Mouse (Mus musculus): ENCODE results near the gene Lpgat1. TPM values are rescaled to one million over a fixed set of nuclear protein-coding genes. Genes with fewer than 3 reads are reported as not detected.

The Lpgat1 gene
- polyA plus RNA-seq, 1 experiment = not detected

DNA sequence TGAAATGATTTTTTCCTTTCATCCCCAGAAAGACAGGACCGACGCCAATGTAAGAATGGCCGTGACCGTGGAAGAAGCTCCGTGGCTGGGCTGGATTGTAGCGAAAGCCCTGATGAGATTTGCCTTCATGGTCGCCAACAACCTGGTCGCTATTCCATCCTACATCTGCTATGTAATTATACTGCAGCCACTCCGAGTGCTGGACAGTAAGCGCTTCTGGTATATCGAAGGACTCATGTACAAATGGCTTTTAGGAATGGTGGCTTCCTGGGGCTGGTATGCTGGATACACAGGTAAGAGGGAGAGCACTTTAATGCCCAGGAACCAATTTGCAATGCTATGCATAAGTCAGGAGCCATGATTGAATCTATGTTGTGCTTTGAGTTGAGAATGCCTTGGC lies 1.7 kb downstream of the Lpgat1 start:
- no peak for TF ChIP-seq GATA1 (IDR thresholded peaks at IDR 0.05; ENCODE audit: low read length)

GRCm38 (mm10) chr1:191720419-191720818 lies 2.8 kb downstream of the Lpgat1 start:
- TF ChIP-seq GATA1 (IDR thresholded peaks at IDR 0.05; ENCODE audit: low read length) = no peak

- TF ChIP-seq GATA1 (IDR thresholded peaks at IDR 0.05; ENCODE audit: low read length) = no peak
Measured at GRCm38 (mm10) chr1:191722706-191723105, 5.1 kb downstream of the Lpgat1 start.

- no peak for TF ChIP-seq GATA1 (IDR thresholded peaks at IDR 0.05; ENCODE audit: low read length)
Measured at GRCm38 (mm10) chr1:191723675-191724074, 6.0 kb downstream of the Lpgat1 start.

GRCm38 (mm10) chr1:191724385-191725061 lies 6.9 kb downstream of the Lpgat1 start:
- TF ChIP-seq GATA1 (IDR thresholded peaks at IDR 0.05; ENCODE audit: low read length) = no peak

- no peak for TF ChIP-seq GATA1 (IDR thresholded peaks at IDR 0.05; ENCODE audit: low read length)
Measured at GRCm38 (mm10) chr1:191732623-191733022, 15.0 kb downstream of the Lpgat1 start.

DNA sequence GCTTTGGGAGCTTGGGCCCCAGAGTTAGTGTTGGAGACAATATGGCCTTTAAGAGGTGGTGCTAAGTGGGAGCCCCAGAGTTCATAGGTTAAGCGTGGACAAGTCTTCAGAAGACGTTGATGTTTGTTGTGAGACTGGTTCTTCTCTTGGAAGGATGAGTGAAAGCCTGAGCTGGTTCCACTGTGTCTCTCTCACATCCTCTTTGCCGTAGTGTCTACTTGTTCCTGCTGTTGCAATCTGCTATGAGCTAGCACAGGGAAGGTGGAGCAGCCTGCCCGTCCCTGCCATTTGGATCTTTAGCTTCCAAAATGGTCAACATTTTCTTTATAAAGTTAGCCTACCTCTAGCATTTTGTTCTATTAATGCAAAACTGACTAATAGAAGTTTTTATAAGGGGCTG lies 16.2 kb downstream of the Lpgat1 start:
- no peak for TF ChIP-seq GATA1 (IDR thresholded peaks at IDR 0.05; ENCODE audit: low read length)

GRCm38 (mm10) chr1:191736425-191736824 lies 18.8 kb downstream of the Lpgat1 start:
- TF ChIP-seq GATA1 (IDR thresholded peaks at IDR 0.05; ENCODE audit: low read length) = no peak

DNA sequence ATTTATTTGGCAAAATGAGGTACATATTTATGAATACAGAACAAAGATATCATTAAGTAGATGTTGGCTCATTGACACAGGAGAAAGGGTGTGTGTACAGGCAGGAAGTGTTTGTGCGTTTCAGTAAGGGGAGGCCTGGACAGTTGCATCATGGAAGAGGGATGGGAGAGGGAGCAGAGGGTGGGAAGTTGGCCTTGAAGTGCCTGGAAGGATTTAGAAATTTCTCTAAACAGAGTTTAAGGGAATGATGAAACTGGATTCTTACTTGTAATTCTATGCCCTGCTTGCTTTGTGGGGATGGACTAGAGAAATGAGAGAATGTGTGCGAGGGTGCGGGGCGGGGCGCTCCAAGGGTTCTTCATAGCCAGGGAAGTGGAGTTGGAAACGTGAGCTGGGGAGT lies 20.2 kb downstream of the Lpgat1 start:
- TF ChIP-seq GATA1 (IDR thresholded peaks at IDR 0.05; ENCODE audit: low read length) = no peak

GRCm38 (mm10) chr1:191738726-191739125 lies 21.1 kb downstream of the Lpgat1 start:
- TF ChIP-seq GATA1 (IDR thresholded peaks at IDR 0.05; ENCODE audit: low read length) = no peak

- no peak for TF ChIP-seq GATA1 (IDR thresholded peaks at IDR 0.05; ENCODE audit: low read length)
Measured at GRCm38 (mm10) chr1:191740587-191741361, 23.1 kb downstream of the Lpgat1 start.

DNA sequence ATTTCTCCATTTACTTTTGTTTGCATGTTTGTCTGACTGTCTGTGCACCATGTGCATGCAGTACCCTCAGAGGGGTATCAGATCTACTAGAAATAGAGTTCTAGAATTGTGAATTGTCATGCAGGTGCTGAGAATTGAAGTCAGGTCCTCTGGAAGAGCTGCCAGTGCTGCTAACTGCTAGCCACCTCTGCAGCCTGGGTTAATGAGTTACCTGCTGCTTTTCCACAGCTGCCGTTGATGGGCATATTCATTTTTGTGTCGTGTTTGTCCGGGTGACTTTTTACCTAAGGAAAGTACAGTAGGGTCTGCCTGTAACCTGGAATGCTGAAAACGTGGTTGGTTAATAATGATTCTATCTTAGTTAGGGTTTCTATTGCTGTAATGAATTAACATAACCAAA lies 24.0 kb downstream of the Lpgat1 start:
- no peak for TF ChIP-seq GATA1 (IDR thresholded peaks at IDR 0.05; ENCODE audit: low read length)

DNA sequence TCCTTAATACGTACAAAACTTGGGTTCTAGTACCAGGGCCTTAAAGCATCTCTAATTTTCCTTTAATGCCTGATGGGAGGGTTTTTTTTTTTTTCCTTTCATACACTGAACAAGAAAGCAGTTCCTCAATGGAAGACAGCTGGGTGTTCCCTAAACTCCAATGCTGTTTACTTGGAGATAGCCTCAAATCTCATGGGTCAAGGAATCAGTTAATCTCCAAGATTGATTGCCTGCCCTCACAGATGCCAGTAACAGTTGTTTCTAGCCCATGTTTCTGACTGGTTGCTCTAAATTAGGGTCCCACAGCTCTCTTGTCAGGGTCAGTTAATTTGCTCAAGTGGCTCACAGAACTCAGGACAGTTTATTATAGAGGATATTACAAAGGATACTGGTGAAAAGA lies 30.8 kb downstream of the Lpgat1 start:
- no peak for TF ChIP-seq GATA1 (IDR thresholded peaks at IDR 0.05; ENCODE audit: low read length)

GRCm38 (mm10) chr1:191756520-191757199 lies 39.0 kb downstream of the Lpgat1 start:
- TF ChIP-seq GATA1 (IDR thresholded peaks at IDR 0.05; ENCODE audit: low read length) = no peak

GRCm38 (mm10) chr1:191774106-191774505 lies 56.5 kb downstream of the Lpgat1 start:
- no peak for TF ChIP-seq GATA1 (IDR thresholded peaks at IDR 0.05; ENCODE audit: low read length)

GRCm38 (mm10) chr1:191775116-191775515 lies 57.5 kb downstream of the Lpgat1 start:
- no peak for TF ChIP-seq GATA1 (IDR thresholded peaks at IDR 0.05; ENCODE audit: low read length)

Measured in G1E-ER4 (cell line).